Mouse (Mus musculus) spleen, adult 2 months (tissue): ENCODE data around the gene Gbp8.

Experiments
- CTCF ChIP-seq: fragments of 200-500 bp; IDR thresholded peaks from 2 replicates; pipeline ENCODE4 v1.5.1; 2011; ENCODE audit warnings: mild to moderate bottlenecking, inconsistent platforms; ENCODE audit not compliant: insufficient read depth, insufficient read length, insufficient replicate concordance; ENCODE audit errors: extremely low read depth
- POLR2A ChIP-seq: fragments of 200-500 bp; IDR thresholded peaks from 2 replicates; pipeline ENCODE4 v1.6.1; 2011; ENCODE audit warnings: low read depth, low read length, inconsistent platforms

DNA sequence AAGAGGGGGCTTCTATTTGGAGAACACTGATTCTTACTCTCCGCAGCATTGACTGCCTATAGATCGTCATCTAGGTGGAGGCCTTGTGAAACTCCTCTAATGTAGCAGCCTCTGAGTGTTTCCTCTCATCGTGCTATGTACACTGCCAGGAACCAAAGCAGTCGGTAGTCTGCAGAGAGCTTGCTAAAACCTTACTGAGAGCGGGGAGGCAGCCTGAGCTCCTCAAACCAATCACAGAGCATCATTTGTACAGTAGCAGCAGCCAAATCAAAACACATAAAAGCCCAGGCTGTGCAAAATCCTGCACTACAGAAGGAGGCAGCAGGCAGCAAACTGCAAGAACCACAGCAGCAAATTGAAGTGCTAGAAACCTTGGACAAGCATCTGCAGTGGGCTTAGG lies 25.7 kb downstream of the Gbp8 start:
- TF ChIP-seq CTCF: no peak
- TF ChIP-seq POLR2A: no peak
